9 mouse cellular contexts compared by ENCODE assay signal in the genomic region with DNA sequence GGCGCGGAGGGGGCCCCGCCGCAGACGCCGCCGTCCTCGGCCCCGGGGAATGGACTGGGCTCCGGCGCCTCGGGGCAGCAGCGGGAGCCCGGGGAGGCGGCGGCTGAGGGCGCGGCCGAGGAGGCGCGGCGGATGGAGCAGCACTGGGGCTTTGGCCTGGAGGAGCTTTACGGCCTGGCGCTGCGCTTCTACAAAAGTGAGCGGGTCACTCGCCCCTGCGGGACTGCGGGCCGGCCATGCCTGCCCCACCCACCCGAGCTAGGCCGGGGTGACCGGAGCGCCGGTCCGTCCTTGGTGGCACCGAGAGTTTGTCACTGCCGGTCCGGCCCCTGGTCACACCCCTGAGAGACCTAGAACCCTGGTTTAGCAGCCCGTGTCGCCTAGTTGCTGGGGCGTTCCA. TPM values are rescaled to one million over a fixed set of nuclear protein-coding genes. Genes with fewer than 3 reads are reported as not detected.
DNase-seq lines count a peak whose midpoint lies in the region; ATAC-seq lines count a peak whose summit lies in the region.
"Had no signal": no experiment of that assay in that cellular context is flagged by ENCODE, and none has a peak within 500 bp of the region (broad histone marks: within the 10 kb centered on the region; RNA-seq: fewer than 3 reads in every experiment).

No protein-coding gene starts in this region.

- H3K9ac ChIP-seq in embryonic facial prominence, embryonic 14.5 days (ENCODE audit: low read depth, low read length): peak overlapping the region; percentile 98

- H3K27ac ChIP-seq in embryonic facial prominence, embryonic 14.5 days (replicated peaks; ENCODE audit: low read depth, low read length): peak overlapping the region; percentile 90

- H3K9me3 ChIP-seq in embryonic facial prominence, embryonic 14.5 days (ENCODE audit: control insufficient read depth, low read length): no peaks in the 10 kb centered on the region

- H3K27me3 ChIP-seq in embryonic facial prominence, embryonic 14.5 days (replicated peaks; ENCODE audit: control insufficient read depth, insufficient read depth, low read length): no peaks in the 10 kb centered on the region

- peak; percentile 75 for ATAC-seq in cerebellum, adult (ENCODE audit: insufficient number of reproducible peaks, low FRiP score, low TSS enrichment)
- peak; percentile 77 for ATAC-seq in embryonic facial prominence, embryonic 14.5 days (ENCODE audit: low read depth)
- peak; percentile 12; the same call in 1 of the 2 replicates for ATAC-seq in megakaryocyte-erythroid progenitor cell, adult 5-6 weeks (replicated peaks; ENCODE audit: low FRiP score, low TSS enrichment, poor library complexity, severe bottlenecking)

- WGBS in embryonic facial prominence, embryonic 14.5 days: under 1% methylated on average over 32 of the region's 42 CpGs

- H3K36me3 ChIP-seq in embryonic facial prominence, embryonic 14.5 days (ENCODE audit: control insufficient read depth, insufficient read depth, low read length): no peaks in the 10 kb centered on the region

- H3K4me2 ChIP-seq in embryonic facial prominence, embryonic 14.5 days (ENCODE audit: low read depth, low read length): peak overlapping the region; percentile 81

- no peak for DNase-seq in cerebellum, adult 9-11 months
- DNase-seq in 3T3-L1 (ENCODE audit: low read depth, low spot score): peak; percentile 47
- DNase-seq in embryonic facial prominence, embryonic 14.5 days (ENCODE audit: low spot score): peak; percentile 11
- DNase-seq in kidney, postnatal 25 days: peak; percentile 35 to 76
- DNase-seq in embryo, embryonic 10.5 days (ENCODE audit: low spot score): no peak
- DNase-seq in yolk sac, embryonic 10.5 days (ENCODE audit: low spot score): no peak

- H3K4me3 ChIP-seq in embryonic facial prominence, embryonic 14.5 days (ENCODE audit: low read depth, low read length): peak overlapping the region; percentile 98

- H3K4me1 ChIP-seq in embryonic facial prominence, embryonic 14.5 days (ENCODE audit: control insufficient read depth, insufficient read depth, low read length): peaks cover 19% of the 10 kb centered on the region

RNA-seq across cellular contexts. Expression of a gene that starts 0.3 kb away (rescaled TPM):
- 30.6 and 32.0 TPM in 2 replicates for polyA plus RNA-seq in embryonic facial prominence, embryonic 14.5 days (2014; fragmentation: Nextera tagmentation; extraction: Ambion mirVana)
- total RNA-seq in megakaryocyte-erythroid progenitor cell, adult 5-6 weeks (2014; fragmentation: Nextera tagmentation): 19.1 and 21.9 TPM in 2 replicates
- total RNA-seq in megakaryocyte-erythroid progenitor cell, adult 5-6 weeks (2017): 42.7 and 44.4 TPM in 2 replicates

RNA-seq across cellular contexts. Expression of a gene that starts 29.3 kb away (rescaled TPM):
- 0.09 and 0.14 TPM in 2 replicates for polyA plus RNA-seq in embryonic facial prominence, embryonic 14.5 days (2014; fragmentation: Nextera tagmentation; extraction: Ambion mirVana)
- not detected in 2 replicates for total RNA-seq in megakaryocyte-erythroid progenitor cell, adult 5-6 weeks (2014; fragmentation: Nextera tagmentation)
- not detected in 2 replicates for total RNA-seq in megakaryocyte-erythroid progenitor cell, adult 5-6 weeks (2017)
- polyA plus RNA-seq: gonadal fat pad, adult 2 months had no signal

Comparison
In these comparisons a context has a peak if more than half of its experiments do, and no peak if none do; other contexts are left out.
1. ATAC-seq: peak in every context shown above with its lines; median percentile 77 in embryonic facial prominence, embryonic 14.5 days; 75 in cerebellum, adult; 12 in megakaryocyte-erythroid progenitor cell, adult 5-6 weeks.
2. DNase-seq: peak in 3T3-L1 (single experiment), embryonic facial prominence, embryonic 14.5 days (single experiment) and kidney, postnatal 25 days (2 of 2); none in cerebellum, adult 9-11 months (single experiment), embryo, embryonic 10.5 days (single experiment) and yolk sac, embryonic 10.5 days (single experiment).